Mouse (Mus musculus) inflammation-experienced regulatory T-cells, adult 6 months (primary cell): ENCODE measurements around the gene Olfr1116. TPM values are rescaled to one million over a fixed set of nuclear protein-coding genes. Genes with fewer than 3 reads are reported as not detected.
"Not testable (repeated sequence)": the region's sequence is repeated elsewhere in the genome, so short reads cannot be mapped to it uniquely, and the experiment has no call there.

Experiments
- ATAC-seq: one replicate; pipeline ENCODE4 v1.8.0; 2017
- polyA plus RNA-seq, 3 experiments: library from polyadenylated mRNA; unstranded; fragments of 100-300 nt; shearing (Covaris generic); gene quantifications; one replicate each; pipeline ENCODE4 v1.2.1; 2017

The Olfr1116 gene
- polyA plus RNA-seq, result under 1 TPM in 1 of 3 experiments, not detected in 2; 0.04 TPM

- no peak for ATAC-seq
Observed at GRCm38 (mm10) chr2:87267234-87267633, at the start of gene Olfr1116. Olfr1116 (plus strand) TSS chr2:87267534.

- no peak for ATAC-seq
Observed at GRCm38 (mm10) chr2:87247713-87248112, 19.6 kb upstream of the Olfr1116 start, which contains the start of gene Olfr1115. Olfr1115 (plus strand) TSS chr2:87248013.

- not testable (repeated sequence) for ATAC-seq
Observed at GRCm38 (mm10) chr2:87293977-87294376, 26.6 kb downstream of the Olfr1116 start.

- ATAC-seq, result no peak
Observed at GRCm38 (mm10) chr2:87307281-87307680, 39.9 kb downstream of the Olfr1116 start, which contains the start of gene Olfr1118. Olfr1118 (plus strand) TSS chr2:87307581.

Other genes starting within 250 kb of the Olfr1116 start
- gene Olfr1104, start 240.5 kb upstream of the Olfr1116 start, polyA plus RNA-seq, result not detected
- not detected for gene Olfr1105, start 231.0 kb upstream of the Olfr1116 start, polyA plus RNA-seq
- not detected for gene Olfr1106, start 215.3 kb upstream of the Olfr1116 start, polyA plus RNA-seq
- not detected for gene Olfr1107, start 191.7 kb upstream of the Olfr1116 start, polyA plus RNA-seq
- gene Olfr1109, start 171.5 kb upstream of the Olfr1116 start, polyA plus RNA-seq, result not detected
- gene Olfr259, start 153.0 kb upstream of the Olfr1116 start, polyA plus RNA-seq, result not detected
- not detected for gene Olfr1110, start 127.2 kb upstream of the Olfr1116 start, polyA plus RNA-seq
- not detected for gene Olfr1111, start 114.9 kb upstream of the Olfr1116 start, polyA plus RNA-seq
- gene Olfr1112, start 79.7 kb upstream of the Olfr1116 start, polyA plus RNA-seq, result not detected
- gene Olfr1113, start 58.6 kb upstream of the Olfr1116 start, polyA plus RNA-seq, result not detected
- gene Olfr1115, start 19.5 kb upstream of the Olfr1116 start, polyA plus RNA-seq, result not detected
- not detected for gene Olfr1118, start 40.0 kb downstream of the Olfr1116 start, polyA plus RNA-seq
- not detected for gene Olfr1120, start 87.3 kb downstream of the Olfr1116 start, polyA plus RNA-seq
- not detected for gene Olfr1121, start 102.4 kb downstream of the Olfr1116 start, polyA plus RNA-seq
- not detected for gene Olfr1122, start 118.3 kb downstream of the Olfr1116 start, polyA plus RNA-seq
- not detected for gene Olfr1123, start 149.1 kb downstream of the Olfr1116 start, polyA plus RNA-seq
- gene Olfr1124, start 162.7 kb downstream of the Olfr1116 start, polyA plus RNA-seq, result 1 to 10 TPM in 1 of 3 experiments, under 1 TPM in 1, not detected in 1; 0.88 to 2.6 TPM
- not detected for gene Olfr1126, start 186.4 kb downstream of the Olfr1116 start, polyA plus RNA-seq
- gene Pramel7, start 229.6 kb downstream of the Olfr1116 start, polyA plus RNA-seq, result not detected
- not detected for gene Pramel6, start 239.0 kb downstream of the Olfr1116 start, polyA plus RNA-seq